Mouse (Mus musculus) stomach, postnatal 0 days (tissue): ENCODE measurements around the gene Sptbn4.

ENCODE experiments used
- CTCF ChIP-seq: IDR thresholded peaks from 2 replicates; pipeline ENCODE4 v1.5.1; 2016; ENCODE audit warnings: antibody characterized with exemption, low read depth, mild to moderate bottlenecking, moderate library complexity
- EP300 ChIP-seq: optimal IDR thresholded peaks from 2 replicates; pipeline ENCODE3; 2016; ENCODE audit warnings: antibody characterized with exemption

DNA sequence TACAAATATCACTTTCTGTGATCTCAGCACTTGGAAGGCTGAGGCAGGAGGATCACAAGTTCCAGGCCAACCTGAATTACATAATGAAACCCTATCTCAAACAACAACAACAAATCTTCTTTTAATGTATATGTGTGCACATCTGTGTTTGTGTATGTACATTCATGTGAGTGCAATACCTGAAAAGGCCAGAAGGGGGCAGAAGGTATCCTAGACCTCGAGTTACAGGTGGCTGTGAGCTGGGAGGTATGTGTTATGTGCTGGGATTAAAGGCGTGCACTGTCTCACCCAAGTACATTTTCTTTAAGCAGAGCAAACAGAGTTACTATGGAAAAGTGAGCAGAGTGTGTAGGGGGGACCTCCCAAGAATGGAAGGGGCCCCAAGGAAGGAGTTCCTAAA is 18.4 kb downstream of the Sptbn4 start:
- peak; percentile 29 for TF ChIP-seq CTCF
- TF ChIP-seq EP300 = no peak
